Mouse (Mus musculus): ENCODE measurements around the gene Myg1.

GRCm38 (mm10) chr15:102341580-102341979, 10.1 kb downstream of the Myg1 start:
- TF ChIP-seq NANOG (IDR thresholded peaks at IDR 0.05; ENCODE audit: borderline replicate concordance, low read length) (no peak), CTCF (conservative IDR thresholded peaks at IDR 0.05; ENCODE audit: low read length) (peak; percentile 66), POU5F1 (IDR thresholded peaks at IDR 0.05; ENCODE audit: borderline replicate concordance, low read length) (no peak)
